Mouse (Mus musculus) R1 (cell line): ENCODE data around the gene AI854703.
"Not testable (repeated sequence)": the region's sequence is repeated elsewhere in the genome, so short reads cannot be mapped to it uniquely, and the experiment has no call there.

Source experiments
- DNase-seq: peaks from one replicate; pipeline ENCODE4 v3.0.0-alpha.2; 2018; ENCODE audit warnings: low read depth, low spot score

Gene AI854703

GRCm38 (mm10) chr6:48614756-48615155 is 11.8 kb upstream of the AI854703 start:
- DNase-seq, result no peak

- DNase-seq, result peak; percentile 53
Observed at GRCm38 (mm10) chr6:48620031-48620430, 6.5 kb upstream of the AI854703 start.

- DNase-seq, result not testable (repeated sequence)
Observed at GRCm38 (mm10) chr6:48622186-48622843, 4.2 kb upstream of the AI854703 start.

GRCm38 (mm10) chr6:48623460-48623859 is 3.1 kb upstream of the AI854703 start:
- no peak for DNase-seq

GRCm38 (mm10) chr6:48626984-48627383 is 420 bp downstream of the AI854703 start:
- peak; percentile 62 for DNase-seq

GRCm38 (mm10) chr6:48627511-48627924 is 954 bp downstream of the AI854703 start:
- DNase-seq, result no peak

GRCm38 (mm10) chr6:48628377-48628776 is 1.8 kb downstream of the AI854703 start:
- DNase-seq, result no peak

- peak; percentile 27 for DNase-seq
Observed at GRCm38 (mm10) chr6:48628808-48629660, 2.5 kb downstream of the AI854703 start.

GRCm38 (mm10) chr6:48629661-48630034 is 3.1 kb downstream of the AI854703 start:
- DNase-seq, result peak; percentile 23

- DNase-seq, result no peak
Observed at GRCm38 (mm10) chr6:48630831-48631230, 4.3 kb downstream of the AI854703 start.

- no peak for DNase-seq
Observed at GRCm38 (mm10) chr6:48635105-48635504, 8.5 kb downstream of the AI854703 start.

DNA sequence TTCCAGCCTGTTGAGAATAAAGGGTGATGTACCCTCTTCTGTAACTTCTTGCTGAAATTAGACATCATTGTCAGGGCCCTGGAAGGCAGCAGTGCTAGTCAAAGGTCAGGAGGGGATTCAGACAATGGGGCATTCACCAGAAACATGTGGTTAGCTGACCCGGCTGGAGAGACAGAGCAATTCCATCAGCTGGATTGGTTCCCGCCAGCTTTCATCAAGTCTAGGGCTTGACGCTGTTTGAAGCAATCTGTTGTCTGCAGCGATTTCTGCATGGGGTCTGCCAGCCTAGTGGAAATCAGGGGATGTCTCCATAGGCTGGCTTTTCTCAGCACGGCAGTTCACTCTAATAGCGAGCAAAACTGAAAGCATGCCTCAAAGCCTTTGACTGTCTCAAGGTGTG is 10.0 kb downstream of the AI854703 start:
- no peak for DNase-seq

- DNase-seq, result no peak
Observed at GRCm38 (mm10) chr6:48637811-48638500, 11.4 kb downstream of the AI854703 start.

DNA sequence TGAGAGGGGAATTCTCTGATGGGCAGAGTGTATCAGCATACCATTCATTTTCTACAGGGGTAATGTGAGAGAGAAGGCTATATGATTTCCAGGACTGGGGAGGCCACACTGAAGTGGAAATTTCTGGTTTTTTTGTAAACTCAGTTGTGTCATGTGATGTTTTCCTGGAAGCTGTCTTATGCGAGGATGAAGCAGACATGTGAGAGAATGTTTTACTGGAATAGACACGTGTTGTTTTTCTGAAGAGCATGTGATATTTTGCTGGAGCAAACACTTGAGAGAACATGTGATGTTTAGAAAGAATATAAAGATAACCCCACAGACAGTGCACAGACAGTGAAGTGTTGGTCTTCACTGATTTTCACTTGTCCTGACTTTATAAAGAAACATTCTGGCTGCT is 12.0 kb downstream of the AI854703 start:
- no peak for DNase-seq

DNA sequence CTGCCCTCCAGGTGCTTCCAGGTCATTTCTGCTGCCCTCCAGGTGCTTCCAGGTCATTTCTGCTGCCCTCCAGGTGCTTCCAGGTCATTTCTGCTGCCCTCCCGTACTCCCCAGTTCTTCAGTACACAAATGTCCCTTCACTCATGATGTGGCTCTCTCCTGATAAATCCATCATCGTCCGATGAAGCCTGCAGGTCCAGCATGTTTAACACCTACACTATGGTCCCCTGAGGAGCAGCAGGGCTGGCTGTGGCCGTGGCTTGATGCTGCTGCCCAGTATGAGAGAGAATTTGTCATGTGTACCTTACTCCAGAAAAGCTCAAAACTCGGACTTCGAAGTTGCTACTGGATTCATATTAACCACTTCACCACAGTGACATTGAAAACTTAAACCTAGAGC is 14.8 kb downstream of the AI854703 start:
- no peak for DNase-seq

- peak; percentile 79 for DNase-seq
Observed at GRCm38 (mm10) chr6:48642764-48643292, 16.3 kb downstream of the AI854703 start.

DNA sequence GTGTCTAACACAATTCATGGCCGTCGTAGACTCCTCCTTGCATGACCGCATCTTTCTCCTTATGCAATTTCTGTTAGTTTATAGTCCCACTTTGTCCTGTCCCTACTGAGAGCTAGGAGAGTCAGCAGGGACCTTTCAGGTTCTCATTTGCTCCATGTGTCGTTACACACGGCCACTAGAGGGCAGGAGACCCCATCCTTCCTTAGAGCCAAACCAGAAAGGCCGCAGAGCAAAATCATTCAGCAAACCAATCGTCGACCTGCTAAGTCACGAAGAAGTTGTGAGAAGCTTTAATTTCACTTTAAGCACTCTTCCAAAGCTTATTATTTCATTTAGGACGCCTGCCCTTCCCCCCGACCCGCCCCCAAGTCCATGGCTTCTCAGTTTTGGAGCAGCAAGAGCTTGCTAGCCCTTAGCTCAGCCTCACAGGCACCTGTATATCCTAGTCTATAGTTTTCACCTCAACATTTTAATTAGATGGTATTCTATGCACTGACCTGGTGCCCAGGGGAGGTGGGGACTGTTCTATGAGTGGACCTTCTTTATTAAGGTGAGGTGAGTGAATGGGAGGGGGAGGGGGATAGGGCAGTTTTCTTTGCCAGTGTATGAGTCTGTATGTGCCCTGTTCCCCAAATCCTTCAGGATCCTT is 19.2 kb downstream of the AI854703 start:
- peak; percentile 75 for DNase-seq

GRCm38 (mm10) chr6:48646309-48646690 is 19.7 kb downstream of the AI854703 start:
- DNase-seq, result no peak

- peak; percentile 51 for DNase-seq
Observed at GRCm38 (mm10) chr6:48646995-48647394, 20.4 kb downstream of the AI854703 start, which contains the start of gene Gimap8. Gimap8 (plus strand) TSS chr6:48647234.

GRCm38 (mm10) chr6:48647611-48648010 is 21.0 kb downstream of the AI854703 start:
- DNase-seq, result no peak

DNA sequence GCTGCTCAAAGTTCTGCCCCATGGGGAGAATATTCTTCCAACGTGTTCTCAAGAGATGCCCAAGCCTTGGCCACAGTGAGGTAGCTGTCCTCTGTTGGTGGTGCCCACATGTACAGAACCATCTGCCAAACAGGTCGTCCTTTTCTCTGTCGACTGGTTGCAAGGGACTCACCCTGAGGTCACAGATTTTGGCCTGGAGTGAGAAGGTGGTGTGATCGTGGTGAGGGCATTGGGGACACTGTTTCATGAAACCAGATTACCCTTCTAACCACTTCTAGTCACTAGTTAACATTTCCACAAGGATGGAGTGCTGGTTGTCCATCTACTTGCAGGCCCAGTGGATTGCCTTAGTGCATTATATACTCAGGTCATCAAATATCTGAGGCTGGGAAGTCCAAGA is 22.2 kb downstream of the AI854703 start:
- no peak for DNase-seq

GRCm38 (mm10) chr6:48650041-48650440 is 23.5 kb downstream of the AI854703 start:
- DNase-seq, result no peak
